Mouse (Mus musculus) granulocyte monocyte progenitor cell, adult 5-6 weeks (primary cell): ENCODE results near the gene Plxna4. TPM values are rescaled to one million over a fixed set of nuclear protein-coding genes. Genes with fewer than 3 reads are reported as not detected.

Experiments used
- ATAC-seq: replicated peaks from 2 replicates; pipeline ENCODE4 v1.8.0; 2016; ENCODE audit warnings: mild to moderate bottlenecking, moderate TSS enrichment, inconsistent platforms; ENCODE audit not compliant: poor library complexity, severe bottlenecking
- total RNA-seq, 2 experiments: library from RNA; stranded (forward) in 1 of 2; stranded (reverse) in 1 of 2; fragments of 200-712, 200-1000 nt in 1 of 2; fragments of >200 nt in 1 of 2; fragmentation: Nextera tagmentation in 1 of 2; gene quantifications; 2 replicates each; pipeline ENCODE4 v1.2.3; 2014 to 2017

Gene Plxna4
- total RNA-seq, 2 experiments from 2014 or later = not detected

DNA sequence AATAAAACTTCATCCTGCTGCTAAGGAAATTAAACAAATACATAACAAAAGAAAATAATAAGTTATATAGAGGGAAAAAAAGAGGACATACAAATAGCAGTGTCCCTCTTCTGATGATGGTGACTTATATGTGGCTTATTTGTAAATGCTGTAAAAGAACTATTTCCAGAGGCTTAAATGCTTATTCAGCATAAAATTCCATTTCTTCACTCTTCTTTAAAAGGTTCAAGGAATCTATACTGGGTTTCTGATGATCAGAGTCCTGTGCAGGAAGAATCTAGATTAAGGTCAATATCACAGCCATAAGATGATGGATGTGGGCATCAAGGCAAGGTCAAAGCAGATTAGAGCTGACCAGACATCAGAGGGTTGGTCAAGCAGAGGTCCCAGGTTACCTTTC lies 306.5 kb downstream of the Plxna4 start:
- ATAC-seq = no peak

DNA sequence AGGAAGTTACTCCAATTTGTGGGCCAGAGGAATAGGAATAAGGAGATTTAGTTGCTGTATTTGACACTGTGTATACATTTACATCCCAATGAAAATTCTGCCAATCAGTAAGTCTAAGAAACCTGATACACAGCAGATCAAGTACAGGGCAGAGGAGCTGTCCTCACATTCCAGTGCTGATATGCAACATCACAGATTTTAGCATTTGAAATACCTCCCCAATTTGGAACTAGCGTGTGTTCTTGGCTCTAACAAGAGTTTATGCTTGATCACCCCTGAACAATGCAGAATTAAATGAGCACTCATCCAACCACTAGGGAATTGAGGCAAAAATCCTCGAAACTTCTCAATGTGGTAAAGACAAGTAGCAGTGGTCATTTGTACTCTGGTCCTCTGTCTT lies 307.3 kb downstream of the Plxna4 start:
- no peak for ATAC-seq

DNA sequence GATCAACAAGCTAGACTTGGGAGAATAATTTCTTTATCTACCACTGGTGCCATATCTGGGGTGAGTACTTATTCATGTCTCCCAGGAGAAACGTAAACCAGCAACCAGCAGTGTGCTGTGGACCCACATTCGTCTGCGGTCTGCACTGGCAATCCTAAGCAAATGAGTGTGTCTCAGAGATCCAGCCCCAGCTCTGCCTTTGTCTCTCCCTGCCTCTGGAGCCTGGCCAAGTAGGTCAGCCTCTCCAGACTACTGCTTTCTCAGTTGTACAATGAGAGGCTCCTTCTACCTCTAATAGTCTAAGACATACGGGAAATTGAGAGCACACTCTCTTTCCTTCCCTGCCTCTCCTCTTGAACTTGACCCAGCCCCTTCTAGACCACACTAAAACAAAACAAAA lies 316.5 kb downstream of the Plxna4 start:
- no peak for ATAC-seq

DNA sequence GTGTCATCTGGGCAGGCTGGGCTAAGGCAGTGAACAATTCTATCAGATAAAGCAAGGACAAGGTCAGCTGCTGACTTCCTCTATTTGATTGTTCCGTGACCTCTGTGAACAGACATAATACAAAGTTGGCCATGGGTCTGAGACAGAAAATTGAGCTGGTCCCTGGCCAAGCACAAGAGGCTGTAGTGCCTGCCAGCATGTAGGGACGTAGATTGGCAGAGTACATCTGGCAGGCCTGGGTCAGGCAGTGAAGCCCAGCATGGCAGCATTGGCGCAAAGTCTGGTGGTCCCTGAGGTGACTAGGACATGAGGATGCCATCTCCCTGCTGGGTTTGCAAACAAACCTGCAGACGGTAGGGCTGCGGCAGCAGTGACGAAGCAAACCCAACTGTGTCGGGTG lies 321.9 kb downstream of the Plxna4 start:
- ATAC-seq = no peak

DNA sequence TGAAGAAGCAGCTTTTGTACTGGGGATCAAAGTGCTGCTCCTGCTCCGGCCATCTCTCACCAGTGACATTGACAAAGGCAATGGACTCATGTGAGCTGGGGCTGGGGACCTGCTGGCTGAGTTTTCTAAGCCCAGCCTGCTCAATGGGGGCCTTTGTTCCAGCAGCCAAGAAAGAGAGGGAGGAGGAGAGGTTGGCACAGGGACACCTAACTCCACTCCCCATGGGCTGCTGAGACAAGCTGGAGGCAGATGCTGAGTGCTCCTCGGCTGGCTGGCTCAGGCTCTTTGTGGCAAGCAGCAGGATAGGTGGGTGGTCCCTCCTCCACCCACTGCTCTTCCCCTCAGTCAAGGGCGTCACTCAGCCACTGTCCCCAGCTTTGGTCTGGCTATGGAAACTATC lies 326.7 kb downstream of the Plxna4 start:
- no peak for ATAC-seq

DNA sequence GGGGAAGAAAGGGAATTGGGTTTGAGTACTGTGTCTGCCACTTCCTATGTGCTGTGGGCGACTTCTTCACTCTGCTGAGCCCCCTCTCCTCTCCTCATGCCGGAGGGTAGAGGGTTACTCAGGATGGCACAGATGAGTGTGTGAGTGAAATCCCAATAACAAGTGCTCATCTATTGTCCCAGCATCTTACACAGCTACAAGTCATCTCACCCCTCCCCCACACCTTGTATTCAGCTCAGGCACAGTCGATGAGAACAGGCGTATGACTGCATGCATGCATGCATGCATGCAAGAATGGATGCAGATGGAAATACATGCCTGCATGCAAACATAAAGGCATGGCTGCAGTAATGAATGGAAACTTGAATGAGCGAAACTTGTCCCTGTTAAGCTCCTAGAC lies 327.7 kb downstream of the Plxna4 start:
- ATAC-seq = no peak

DNA sequence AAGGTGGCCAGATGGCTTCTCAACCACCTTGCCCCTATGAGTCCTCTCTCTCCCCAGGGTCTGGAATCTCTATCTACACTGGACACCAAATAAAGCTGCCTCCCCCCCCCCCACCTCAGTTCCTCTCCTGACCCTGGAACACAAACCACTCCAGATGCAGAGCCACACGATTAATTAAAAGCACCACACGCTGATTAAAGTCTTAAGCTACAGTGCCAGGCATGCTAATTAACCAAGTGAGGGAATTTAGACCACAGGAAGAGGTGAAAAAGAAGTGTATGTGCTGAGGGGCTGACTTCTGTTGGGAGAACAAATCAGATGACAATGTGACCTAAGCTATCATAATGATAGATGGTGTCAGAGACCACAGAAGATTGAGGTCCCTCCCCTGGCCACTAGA lies 332.8 kb downstream of the Plxna4 start:
- no peak for ATAC-seq

DNA sequence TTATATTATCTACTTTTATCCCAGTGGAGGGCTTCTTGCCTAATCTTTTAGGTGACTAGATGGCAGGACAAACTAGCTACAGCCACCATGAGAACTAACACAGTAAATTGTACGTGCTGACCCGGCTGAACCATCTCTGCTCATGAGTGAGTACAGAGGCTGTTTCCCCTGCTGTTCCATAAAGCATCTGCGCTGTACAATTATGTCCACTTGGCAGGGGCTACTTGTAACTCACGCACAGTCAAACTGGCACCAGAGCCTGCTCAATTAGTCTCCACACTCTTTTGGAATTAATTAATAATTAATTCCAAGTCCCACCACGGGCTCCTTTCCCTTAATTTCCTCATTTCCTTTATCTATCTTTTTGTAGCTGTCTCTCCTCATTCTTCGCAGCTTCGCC lies 335.8 kb downstream of the Plxna4 start:
- no peak for ATAC-seq

DNA sequence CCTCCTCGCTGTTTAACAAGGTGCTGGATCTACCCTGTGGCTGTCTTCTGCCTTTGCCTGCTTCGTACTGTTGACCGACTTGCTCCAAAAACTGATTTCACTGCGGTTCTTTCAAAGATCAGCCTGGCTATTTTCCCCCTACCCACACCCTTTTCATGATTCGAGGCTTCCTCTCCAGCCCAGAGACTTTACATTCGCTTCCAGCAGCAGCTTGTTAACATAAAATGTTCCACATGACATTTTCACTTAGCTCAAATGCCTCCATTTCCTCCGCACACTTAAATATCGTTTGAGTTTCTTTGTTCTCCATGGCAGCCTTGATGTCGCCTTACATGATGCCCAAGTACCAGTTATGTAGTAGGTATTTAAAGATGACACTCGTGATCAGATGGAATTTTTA lies 336.3 kb downstream of the Plxna4 start:
- no peak for ATAC-seq

DNA sequence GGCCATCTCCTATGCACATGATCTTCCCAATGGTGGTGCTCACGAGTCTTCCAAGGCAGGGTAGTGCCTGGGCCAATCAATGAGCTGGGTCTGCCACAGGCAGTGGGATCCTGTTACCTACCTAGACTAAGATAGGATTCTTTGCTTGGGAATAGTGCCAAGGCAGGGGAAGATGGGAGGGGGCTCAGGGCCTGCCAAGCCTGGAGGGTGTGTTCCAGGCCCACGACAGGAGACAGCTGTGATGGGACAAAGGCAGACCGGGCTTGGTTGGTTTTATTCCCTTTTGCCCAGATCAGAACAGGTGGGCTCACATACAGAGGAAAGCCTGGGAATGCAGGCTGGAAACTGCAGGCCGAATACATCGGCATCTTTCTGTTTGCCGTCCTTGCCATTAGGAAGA lies 342.0 kb downstream of the Plxna4 start:
- ATAC-seq = no peak

DNA sequence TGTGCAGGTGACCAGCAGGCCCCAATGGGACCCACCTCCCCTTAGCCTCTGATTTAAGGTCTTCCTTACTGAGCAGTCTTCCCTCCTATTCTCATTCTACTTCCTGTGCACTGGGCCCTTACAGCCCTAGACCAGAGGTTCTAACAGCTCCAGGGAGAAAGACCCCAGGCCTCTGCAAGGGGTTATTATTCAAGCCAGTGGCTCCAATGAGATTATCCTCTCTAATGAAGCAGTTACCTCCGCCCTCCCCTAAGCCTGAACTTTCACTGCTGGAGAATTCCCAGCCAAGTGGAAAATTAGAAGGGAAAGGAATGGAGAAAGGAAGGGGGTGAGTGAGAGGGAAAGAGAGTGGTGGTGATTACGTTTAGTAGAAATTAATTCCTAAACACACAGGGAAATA lies 345.0 kb downstream of the Plxna4 start:
- no peak for ATAC-seq

DNA sequence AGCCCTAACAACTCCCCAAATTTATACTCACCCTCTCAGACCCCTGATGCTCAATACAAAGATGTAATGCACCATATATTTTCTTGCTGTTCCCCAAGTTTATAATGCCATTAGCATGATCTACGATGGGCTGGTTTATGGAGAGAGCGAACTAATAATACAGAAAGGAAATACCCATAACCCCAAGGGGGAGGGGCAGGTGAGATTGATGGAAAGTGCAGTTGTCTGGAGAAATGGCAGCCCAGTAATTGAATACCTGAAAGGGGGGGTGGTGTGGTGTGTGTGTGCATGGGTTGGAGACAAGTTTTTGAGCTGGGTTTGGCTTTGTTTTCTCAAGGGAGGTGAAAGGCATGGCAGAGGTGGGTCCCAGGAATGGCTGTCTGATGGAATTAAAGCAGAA lies 356.6 kb downstream of the Plxna4 start:
- ATAC-seq = no peak

DNA sequence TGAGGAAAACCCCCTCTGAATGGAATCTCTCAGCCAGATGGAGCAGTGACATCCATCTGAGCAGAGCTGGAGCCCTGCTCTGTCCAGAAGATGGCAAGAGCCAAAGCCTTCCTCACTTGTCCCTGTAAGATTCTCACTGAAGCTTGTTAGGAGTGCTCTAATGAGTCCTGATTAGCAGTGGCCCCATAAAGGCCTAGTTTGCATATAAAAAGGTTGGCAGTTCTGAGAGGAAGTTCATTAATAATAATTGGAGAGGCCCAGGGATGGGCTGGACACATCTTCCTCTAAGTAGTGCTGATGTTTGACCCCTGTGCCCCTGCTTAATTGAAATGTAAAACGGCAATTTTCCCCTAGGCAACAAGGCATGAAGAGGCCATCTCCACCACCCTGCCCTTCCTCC lies 361.4 kb downstream of the Plxna4 start:
- no peak for ATAC-seq

DNA sequence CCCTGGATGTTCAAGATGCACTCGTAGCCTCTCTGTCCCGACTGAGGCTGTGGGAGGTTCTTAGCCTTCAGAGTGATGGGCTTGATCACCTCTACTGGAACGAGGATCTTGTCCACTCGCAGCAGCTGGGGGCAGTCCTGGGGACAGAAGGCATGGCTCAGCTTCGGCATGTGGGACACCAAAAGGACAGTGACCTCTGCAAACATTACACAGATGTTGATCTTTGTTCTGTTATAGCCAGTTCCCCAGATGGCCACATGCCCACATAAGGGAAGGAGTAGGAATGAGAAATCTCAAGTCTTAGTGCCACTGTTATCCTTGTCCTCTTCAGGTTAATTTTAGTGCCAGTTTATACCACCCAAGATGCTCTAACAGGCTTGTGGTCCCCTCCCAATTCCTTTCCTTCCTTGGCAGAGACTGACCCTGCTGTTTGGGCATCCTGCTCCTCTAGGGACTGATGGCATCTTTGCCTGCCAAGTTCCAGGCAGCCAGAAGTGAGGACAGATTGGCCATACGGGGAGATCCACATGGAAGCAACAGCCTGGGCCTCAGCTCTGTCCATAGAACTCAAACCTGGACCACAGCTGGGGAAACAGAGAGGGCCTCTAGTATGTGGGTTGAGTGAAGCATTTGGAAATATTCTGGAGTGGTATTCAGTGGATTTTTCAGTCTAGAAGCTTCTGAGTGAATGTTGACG lies 363.8 kb downstream of the Plxna4 start:
- no peak for ATAC-seq

DNA sequence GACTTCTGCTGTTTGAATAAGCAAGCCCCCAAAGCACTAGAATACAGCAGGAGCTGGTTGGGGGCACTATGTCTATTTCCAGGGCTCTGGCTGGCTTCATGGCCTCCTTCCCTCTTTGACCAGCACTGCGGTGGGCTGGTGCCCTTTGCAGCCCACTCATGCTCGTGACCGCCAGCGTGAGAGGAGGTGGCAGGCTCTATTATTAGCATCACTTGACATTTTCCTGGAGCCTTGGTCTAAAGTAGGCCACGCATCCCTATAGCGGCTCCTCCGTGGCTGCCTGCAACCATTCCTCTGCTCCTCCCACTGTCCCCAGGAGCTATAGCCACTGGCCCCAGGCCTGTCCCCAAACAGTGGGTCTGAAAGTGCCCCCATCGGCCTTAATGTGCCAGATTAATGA lies 367.2 kb downstream of the Plxna4 start:
- ATAC-seq = no peak

DNA sequence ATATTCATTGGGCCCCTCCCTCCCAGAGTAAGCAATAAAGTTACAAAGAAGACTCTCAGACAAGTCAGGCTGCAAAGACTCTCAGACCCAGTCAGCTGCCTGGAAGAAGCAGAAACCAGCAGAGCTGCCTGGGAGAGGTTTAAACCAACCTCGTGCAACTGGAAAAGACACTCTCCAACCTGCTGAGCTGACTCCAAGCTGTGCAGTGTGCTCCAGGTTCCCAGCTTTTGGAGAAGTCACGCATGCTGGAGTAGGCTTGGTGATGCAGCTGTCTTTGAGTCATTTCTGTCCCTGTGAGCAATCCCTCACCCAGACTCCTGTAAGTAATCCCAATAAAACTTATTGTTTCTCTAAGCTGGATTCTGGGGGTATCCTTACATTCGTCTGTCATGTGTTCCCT lies 369.4 kb downstream of the Plxna4 start:
- ATAC-seq = no peak

DNA sequence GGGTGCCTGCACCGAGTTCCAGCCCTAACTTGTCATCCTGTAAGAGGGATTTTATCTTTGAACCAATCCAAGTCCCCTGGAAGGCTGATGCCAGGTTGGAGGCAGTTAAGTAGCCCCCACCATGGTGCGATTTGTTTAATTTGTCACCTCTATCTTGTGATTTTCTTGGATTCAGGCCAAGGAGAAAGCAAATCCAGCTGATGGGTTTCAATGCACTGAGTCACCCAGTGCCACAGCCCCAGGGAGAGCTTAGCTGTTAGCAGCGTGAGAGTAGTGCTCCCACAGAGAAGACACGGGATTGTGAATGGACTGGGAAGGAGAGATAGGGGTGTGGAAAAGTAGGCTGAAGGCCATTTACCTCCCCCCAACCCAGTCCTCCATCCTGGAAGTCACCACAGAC lies 375.6 kb downstream of the Plxna4 start:
- no peak for ATAC-seq

DNA sequence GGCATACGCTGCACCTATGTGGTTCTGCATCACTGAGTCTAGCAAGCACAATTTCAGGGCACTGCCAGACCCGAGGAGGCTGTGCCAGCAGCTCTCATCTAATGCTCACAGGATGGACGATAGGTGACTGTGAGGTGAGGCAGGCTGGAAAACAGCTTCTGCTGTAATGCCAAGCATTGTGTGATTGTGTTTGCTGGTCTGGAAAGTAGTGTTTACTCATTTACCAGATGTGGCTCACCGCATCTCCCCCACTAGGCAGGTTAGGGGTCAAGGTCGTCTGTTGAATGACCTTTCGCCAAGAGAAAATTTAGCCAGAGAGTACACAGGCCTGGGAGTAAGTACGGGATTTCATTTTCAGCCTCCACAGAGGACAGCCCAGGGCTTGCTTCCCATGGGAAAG lies 377.9 kb downstream of the Plxna4 start:
- ATAC-seq = no peak

DNA sequence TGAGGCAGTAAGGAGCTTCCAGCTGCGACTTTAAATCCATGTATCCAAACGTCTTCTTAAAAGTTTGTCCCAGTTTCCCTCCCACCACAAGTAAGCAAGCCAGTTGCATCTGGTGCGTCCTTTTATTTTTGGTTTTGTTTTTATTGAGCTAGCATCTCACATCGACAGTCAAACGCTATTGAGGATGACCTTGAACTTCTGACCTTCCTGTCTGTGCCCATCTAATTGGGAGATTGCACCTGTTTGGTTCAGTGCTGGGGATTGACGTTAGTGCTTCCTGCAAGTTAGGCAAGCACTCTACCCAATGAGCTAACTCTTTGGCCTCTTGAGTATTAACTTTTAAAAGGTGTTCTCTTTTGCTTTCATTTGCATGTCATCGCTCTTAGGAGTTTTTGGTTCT lies 379.0 kb downstream of the Plxna4 start:
- no peak for ATAC-seq

DNA sequence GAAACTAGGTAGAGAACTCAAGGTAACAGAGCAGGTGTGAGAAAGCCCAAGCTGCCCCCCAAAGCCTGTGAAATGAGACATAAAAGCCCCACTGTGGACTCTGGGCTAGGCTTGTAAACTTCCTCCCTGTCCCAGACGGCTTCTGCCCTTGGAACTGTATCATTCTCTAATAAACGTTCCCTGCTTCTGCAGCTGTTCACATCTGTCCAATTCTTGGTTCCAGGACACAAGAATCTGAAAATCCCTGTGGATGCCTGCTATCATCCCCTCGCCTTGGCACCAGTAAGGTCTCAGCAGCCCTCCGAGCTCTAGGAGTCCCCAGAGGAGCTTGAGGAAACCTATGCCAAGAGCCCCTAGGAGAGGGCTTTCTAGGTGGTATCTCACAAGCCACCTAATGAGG lies 383.7 kb downstream of the Plxna4 start:
- no peak for ATAC-seq

DNA sequence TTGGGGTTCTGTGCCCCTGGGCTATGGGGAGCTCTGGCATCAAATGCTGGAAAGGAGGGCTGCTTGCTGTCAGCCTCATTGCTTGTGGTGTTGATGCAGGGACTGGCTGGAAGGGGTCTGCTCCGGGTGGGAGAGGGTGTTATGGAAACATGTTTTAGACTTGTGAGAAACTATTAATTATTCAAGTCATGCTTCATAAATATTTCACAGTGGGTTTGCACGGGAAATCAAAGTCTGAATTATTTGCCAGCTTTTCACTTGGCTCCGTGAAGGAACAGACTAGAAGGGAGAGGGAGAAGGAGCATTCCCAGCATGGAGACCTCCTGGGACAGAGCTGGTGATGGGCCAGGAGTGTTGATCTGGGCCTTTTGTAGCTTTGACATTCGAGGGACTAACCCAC lies 384.6 kb downstream of the Plxna4 start:
- ATAC-seq = no peak

DNA sequence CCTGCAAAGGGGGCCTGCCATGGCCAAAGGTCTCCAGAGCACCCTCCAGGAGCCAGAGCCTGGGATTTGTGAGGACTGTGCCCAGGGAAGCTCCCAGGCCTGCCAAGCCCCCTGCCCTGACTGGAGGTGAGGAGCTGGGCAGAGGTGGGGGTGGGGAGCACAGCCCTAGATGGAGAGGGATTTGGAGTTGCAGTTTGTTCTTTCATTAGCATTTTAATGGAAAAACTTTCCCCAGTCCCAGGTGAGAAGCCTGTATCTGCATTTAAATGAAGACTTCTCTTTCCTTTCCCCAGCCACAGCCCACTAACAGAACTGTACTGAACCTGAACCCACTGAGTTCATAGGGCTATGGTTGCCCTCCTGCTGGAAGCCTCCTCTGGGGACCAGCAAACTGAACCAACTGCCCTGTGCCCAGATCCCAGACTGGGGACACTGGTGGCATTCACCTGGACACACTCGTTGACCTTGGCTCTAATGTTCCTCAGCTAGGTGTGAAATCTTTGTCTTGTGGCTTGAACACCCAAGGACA lies 385.3 kb downstream of the Plxna4 start:
- no peak for ATAC-seq

DNA sequence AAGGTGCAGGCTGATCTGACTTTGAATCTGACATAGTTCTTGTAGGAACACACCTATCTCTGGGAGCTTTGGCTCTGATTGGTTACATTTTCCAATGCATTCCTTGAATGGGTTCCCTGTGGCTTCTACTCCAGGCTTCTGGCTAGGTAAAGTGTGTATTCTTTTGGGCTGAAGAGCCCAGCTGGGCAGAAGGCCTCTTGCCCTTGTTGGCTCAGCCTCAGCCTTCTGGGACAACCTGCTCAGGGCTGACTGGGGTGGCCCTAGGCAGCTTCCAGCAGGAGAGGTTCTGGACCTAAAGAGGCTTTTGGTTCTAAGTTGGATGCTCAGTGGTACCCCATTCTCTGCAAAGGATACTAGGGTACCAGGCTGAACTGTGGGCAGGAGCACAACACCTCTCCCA lies 386.5 kb downstream of the Plxna4 start:
- no peak for ATAC-seq
